Mouse (Mus musculus): ENCODE results near the gene Flt1. TPM values are rescaled to one million over a fixed set of nuclear protein-coding genes. Genes with fewer than 3 reads are reported as not detected.
"Not testable (repeated sequence)": the region's sequence is repeated elsewhere in the genome, so short reads cannot be mapped to it uniquely, and the experiment has no call there.

Flt1 gene
- polyA plus RNA-seq, 1 experiment from 2014 or later = 14.8 TPM

DNA sequence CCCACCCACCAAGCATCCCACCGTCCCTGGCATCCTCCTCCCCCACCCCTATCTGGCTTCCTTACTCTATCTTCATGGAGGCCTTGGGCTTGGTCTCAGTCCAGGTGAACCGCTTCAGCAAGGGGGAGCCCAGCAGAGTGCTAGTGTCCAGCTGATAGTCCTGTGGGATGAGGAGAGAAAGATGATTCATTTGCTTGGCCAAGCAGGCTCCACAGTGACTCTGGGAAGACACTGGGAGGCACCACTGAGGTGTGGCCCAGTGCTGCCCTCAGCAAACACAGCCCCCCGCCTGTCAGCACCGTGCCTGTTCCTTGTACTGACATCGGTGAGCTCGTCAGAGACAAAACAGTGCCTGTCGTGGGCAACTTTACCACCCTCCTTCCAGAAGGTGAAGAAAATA lies 159.5 kb downstream of the Flt1 start:
- no peak overlapping the region for H3K4me2 ChIP-seq
- WGBS = 86% methylated on average over 7 of the region's 7 CpGs
- no peak overlapping the region for H3K9ac ChIP-seq (replicated peaks)
- no peak overlapping the region for H3K27ac ChIP-seq (replicated peaks)
- ATAC-seq (ENCODE audit: low FRiP score) = no peak
- H3K36me3 ChIP-seq = no peaks in the 10 kb centered on the region
- peaks cover 6% of the 10 kb centered on the region for H3K4me1 ChIP-seq
- H3K4me3 ChIP-seq (replicated peaks) = no peak overlapping the region
- no peaks in the 10 kb centered on the region for H3K27me3 ChIP-seq (replicated peaks)
- H3K9me3 ChIP-seq (replicated peaks) = no peaks in the 10 kb centered on the region

DNA sequence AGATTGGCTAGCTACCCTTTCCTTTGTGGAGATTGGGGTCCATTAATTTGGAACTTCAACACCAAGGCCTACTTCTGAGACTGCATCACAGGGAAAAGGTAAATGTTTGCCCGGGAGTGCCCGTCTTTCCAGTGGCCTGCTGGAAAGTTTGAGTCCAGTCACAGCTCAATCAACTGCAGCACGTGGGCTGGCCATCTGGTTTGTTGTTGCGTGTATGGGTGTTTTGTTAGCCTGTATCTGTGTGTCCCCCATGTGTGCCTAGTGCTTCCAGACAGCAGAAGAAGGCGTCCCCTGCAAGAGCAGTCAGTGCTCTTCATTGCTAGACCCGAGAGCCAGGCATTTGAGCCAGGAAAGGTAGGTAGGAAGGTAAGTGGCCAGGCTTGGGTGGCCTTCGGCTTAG lies 160.4 kb downstream of the Flt1 start:
- Histone ChIP-seq H3K9me3 (replicated peaks) (no peaks in the 10 kb centered on the region), H3K36me3 (no peaks in the 10 kb centered on the region), H3K27me3 (replicated peaks) (no peaks in the 10 kb centered on the region), H3K4me3 (replicated peaks) (no peak overlapping the region), H3K4me1 (peaks cover 6% of the 10 kb centered on the region), H3K27ac (replicated peaks) (no peak overlapping the region), H3K9ac (replicated peaks) (no peak overlapping the region), H3K4me2 (no peak overlapping the region)
- no peak for ATAC-seq (ENCODE audit: low FRiP score)
- WGBS = 89% methylated on average over 7 of the region's 7 CpGs

DNA sequence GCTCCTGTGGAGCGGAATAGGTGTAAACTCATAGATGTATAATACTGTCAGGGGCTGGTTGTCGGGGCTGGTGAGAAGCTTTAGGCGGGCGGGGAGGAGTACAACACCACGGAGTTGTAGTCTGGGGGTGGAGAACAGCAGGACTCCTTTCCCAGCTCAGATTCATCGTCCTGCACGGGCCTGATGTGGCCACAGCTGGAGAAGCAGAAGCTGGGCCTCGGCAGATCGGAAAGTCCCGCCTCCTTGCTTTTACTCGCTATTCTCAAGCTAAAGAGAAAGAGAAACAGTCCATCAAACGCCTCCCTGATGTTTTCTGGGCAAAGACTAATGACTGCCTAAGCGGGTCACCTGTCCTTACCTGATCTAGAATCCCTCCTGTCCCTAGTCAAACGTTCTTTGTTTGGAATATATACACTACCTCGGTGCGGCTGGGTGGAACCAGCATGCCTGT lies 161.6 kb downstream of the Flt1 start:
- H3K27me3 ChIP-seq (replicated peaks) = no peaks in the 10 kb centered on the region
- H3K36me3 ChIP-seq = no peaks in the 10 kb centered on the region
- H3K27ac ChIP-seq (replicated peaks) = no peak overlapping the region
- 26% methylated on average over 16 of the region's 16 CpGs for WGBS
- ATAC-seq (ENCODE audit: low FRiP score) = peak; percentile 63
- no peaks in the 10 kb centered on the region for H3K9me3 ChIP-seq (replicated peaks)
- H3K4me3 ChIP-seq (replicated peaks) = no peak overlapping the region
- H3K4me2 ChIP-seq = peak overlapping the region; percentile 37
- peaks cover 6% of the 10 kb centered on the region for H3K4me1 ChIP-seq
- no peak overlapping the region for H3K9ac ChIP-seq (replicated peaks)

DNA sequence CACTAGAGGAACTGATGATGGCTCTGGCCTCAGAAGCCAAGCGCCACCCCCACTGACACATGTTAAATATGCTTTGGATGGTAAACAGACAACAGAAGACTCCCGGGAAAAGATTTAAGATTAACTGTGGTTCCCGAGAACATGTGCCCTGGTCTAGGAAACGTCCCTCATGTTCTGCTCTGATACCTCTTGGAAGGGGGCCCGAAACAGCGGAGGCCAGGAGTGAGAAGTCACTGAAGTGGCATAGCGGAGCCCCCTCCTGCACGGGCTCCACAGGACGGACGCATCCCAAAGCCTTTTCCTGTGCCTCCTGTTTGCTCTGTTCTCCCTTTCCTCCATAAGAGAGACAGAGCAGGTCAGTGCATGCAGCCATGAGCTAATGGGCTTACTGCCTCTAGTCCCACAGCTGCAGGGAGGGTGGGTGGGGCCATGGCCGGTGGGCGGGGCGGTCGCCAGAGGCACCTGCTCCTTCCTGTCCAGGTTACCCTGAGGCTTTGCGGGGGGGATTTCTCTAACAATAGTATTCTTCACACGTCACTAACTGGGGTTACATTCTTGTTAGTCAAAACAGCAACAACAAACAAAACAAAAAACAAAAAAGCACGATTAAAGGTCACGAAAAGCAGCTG lies 162.2 kb downstream of the Flt1 start:
- no peaks in the 10 kb centered on the region for H3K9me3 ChIP-seq (replicated peaks)
- no peaks in the 10 kb centered on the region for H3K36me3 ChIP-seq
- no peak for ATAC-seq (ENCODE audit: low FRiP score)
- no peak overlapping the region for H3K9ac ChIP-seq (replicated peaks)
- WGBS = 44% methylated on average over 18 of the region's 18 CpGs
- H3K27ac ChIP-seq (replicated peaks) = no peak overlapping the region
- H3K27me3 ChIP-seq (replicated peaks) = no peaks in the 10 kb centered on the region
- peak overlapping the region; percentile 37 for H3K4me2 ChIP-seq
- peaks cover 6% of the 10 kb centered on the region for H3K4me1 ChIP-seq
- H3K4me3 ChIP-seq (replicated peaks) = no peak overlapping the region

DNA sequence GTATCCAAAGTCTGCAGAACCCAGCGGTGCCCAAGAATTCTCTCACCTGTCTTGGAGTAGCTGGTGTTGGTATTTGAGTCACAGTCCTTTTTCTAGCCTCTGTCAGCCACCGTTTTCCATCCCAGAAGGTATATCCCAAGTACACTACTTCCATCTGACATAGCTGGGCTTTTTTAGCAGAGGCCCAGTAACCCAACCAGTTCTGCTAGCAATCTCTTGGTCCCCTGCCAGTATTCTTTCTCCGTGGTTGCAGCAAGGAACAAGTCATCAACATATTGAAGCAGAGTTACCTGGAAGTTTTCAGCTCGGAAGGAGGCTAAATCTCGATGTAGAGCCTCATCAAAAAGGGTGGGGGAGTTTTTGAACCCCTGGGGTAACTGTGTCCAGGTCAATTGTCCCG lies 168.2 kb downstream of the Flt1 start:
- not testable (repeated sequence) for H3K4me1 ChIP-seq; H3K4me2 ChIP-seq; H3K27me3 ChIP-seq (replicated peaks); ATAC-seq (ENCODE audit: low FRiP score); H3K9me3 ChIP-seq (replicated peaks); H3K9ac ChIP-seq (replicated peaks); H3K4me3 ChIP-seq (replicated peaks); H3K27ac ChIP-seq (replicated peaks); H3K36me3 ChIP-seq
- 80% methylated on average over 6 of the region's 6 CpGs for WGBS

DNA sequence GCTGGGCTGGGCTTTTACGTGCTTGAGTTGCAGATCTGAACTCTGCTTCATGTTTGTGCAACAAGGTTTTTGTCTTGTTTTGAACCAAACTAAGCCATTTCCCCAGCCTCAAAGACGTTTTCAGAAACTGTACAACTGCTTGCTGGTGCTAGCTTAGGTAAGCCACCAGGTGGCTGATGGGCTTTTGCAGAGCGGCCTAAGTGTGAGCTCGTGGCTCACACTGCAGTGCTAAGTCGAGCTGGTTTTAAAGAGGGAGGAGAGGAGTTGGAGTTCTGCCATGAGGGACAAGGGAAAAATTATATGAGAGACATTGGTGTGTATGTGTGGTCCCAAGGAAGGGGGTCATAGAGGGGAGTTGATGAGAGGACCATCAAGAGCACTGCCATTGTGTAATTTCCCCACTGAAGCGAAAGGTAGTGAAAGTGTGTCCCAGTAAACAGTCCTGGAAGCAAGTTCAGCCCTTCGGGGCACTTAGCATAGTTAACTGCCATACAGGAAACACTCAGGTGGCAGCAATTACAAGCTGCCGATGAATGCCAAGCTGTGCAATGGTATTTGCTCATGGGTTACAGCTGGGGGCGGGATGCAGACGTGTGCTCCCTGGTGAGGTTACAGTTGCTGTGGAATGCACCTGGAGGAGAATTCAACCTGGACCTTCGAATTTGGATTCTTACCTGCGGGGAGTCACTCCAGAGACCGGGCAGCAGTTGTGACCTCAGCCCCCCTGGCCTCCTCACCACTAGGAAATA lies 173.8 kb downstream of the Flt1 start:
- H3K9ac ChIP-seq (replicated peaks) = no peak overlapping the region
- no peaks in the 10 kb centered on the region for H3K27me3 ChIP-seq (replicated peaks)
- H3K4me2 ChIP-seq = no peak overlapping the region
- ATAC-seq (ENCODE audit: low FRiP score) = no peak
- peaks cover 26% of the 10 kb centered on the region for H3K36me3 ChIP-seq
- H3K4me3 ChIP-seq (replicated peaks) = no peak overlapping the region
- 86% methylated on average over 13 of the region's 13 CpGs for WGBS
- no peaks in the 10 kb centered on the region for H3K9me3 ChIP-seq (replicated peaks)
- no peak overlapping the region for H3K27ac ChIP-seq (replicated peaks)
- no peaks in the 10 kb centered on the region for H3K4me1 ChIP-seq

DNA sequence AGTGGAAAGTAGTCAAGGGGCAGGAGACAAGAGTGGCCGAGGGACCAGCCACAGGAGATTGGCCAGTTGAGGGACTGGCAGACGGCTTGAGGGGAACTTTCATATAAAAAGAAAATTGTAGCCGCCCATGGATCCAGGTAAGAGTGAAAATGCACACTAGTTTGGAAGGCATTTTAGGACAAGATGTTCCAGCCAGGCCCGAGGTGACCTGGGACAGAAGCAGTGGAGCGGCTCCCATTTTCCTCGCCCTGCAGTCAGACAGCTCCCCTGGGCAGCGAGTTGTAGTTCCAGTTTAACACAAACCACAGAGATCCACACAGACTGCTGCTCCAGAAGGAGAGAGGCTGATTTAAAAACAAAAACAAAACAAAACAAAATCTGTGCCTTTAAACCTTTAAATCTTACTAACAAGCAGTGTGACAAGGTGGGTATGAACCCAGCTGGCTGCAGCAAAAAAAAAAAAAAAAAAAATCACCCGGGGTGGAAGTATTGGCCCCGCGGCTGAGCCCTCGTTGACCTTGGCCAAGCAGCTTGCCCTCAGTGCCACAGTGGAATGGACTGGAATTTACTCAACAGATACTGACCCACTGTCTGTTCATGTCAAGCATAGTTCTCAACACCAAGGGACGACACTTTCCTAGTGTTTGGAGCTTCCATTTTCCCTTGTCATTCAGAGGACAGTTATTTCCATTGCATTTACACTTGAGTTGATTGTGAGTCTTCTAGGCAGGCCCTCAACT lies 176.6 kb downstream of the Flt1 start:
- no peaks in the 10 kb centered on the region for H3K4me1 ChIP-seq
- H3K27me3 ChIP-seq (replicated peaks) = no peaks in the 10 kb centered on the region
- H3K9ac ChIP-seq (replicated peaks) = no peak overlapping the region
- WGBS = 94% methylated on average over 12 of the region's 12 CpGs
- H3K27ac ChIP-seq (replicated peaks) = no peak overlapping the region
- no peak overlapping the region for H3K4me3 ChIP-seq (replicated peaks)
- H3K36me3 ChIP-seq = peaks cover 37% of the 10 kb centered on the region
- no peak overlapping the region for H3K4me2 ChIP-seq
- no peaks in the 10 kb centered on the region for H3K9me3 ChIP-seq (replicated peaks)
- no peak for ATAC-seq (ENCODE audit: low FRiP score)

DNA sequence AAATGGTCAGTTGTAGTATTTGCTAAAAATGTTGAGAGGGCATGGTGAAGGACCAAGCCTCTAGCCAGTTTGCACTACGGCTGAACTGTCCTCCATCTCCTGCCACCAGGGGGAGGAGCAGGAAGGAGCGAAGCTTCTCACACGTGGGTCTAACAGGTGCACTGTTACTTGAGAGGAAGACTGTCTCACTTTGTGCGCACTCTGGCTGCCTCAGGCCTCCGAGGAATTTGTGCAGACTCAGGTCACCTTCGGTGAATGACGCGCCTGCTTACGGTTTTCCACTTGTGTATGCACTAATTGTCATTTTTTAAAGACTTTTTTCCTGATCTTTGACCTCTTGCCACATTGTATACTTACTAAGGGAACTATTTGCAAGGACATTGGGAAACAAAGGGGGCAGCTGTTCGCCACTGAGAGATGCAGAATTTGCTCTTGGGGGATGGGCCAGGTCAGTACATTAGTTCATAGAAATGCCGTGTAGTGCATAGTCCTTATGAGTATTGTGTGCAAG lies 180.0 kb downstream of the Flt1 start:
- H3K36me3 ChIP-seq = peaks cover 44% of the 10 kb centered on the region

DNA sequence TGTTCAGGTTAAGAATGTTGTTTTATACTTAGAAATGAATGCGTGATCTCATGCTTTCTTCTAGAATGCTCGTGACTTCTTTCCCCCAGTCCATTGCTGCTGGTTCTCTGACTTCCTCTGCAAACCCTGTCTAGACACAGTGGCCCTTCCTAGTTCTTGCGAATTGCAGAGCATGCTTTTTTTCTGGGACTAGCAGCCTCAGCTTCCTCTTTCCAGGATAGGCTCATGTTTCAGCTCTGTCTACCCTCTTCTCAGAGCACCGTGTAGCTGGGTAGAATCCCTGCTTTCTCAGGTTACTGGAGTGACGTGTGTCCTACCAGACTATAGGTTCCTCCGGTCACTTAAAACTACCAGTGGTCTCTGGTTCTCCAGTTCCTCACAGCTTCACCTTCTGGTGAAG lies 183.5 kb downstream of the Flt1 start:
- Histone ChIP-seq H3K9me3 (replicated peaks) (no peaks in the 10 kb centered on the region), H3K4me3 (replicated peaks) (no peak overlapping the region), H3K4me2 (no peak overlapping the region), H3K27ac (replicated peaks) (no peak overlapping the region), H3K4me1 (no peaks in the 10 kb centered on the region), H3K27me3 (replicated peaks) (no peaks in the 10 kb centered on the region), H3K36me3 (peaks cover 47% of the 10 kb centered on the region), H3K9ac (replicated peaks) (no peak overlapping the region)
- 91% methylated on average over 6 of the region's 6 CpGs for WGBS
- ATAC-seq (ENCODE audit: low FRiP score) = no peak

More for the DNA sequence above, 180.0 kb downstream of the Flt1 start:
- H3K9ac ChIP-seq (replicated peaks) = no peak overlapping the region
- WGBS = 79% methylated on average over 11 of the region's 11 CpGs
- H3K4me1 ChIP-seq = no peaks in the 10 kb centered on the region
- H3K4me3 ChIP-seq (replicated peaks) = no peak overlapping the region
- H3K27ac ChIP-seq (replicated peaks) = no peak overlapping the region
- no peaks in the 10 kb centered on the region for H3K27me3 ChIP-seq (replicated peaks)
- no peak for ATAC-seq (ENCODE audit: low FRiP score)
- H3K9me3 ChIP-seq (replicated peaks) = no peaks in the 10 kb centered on the region
- H3K4me2 ChIP-seq = no peak overlapping the region

DNA sequence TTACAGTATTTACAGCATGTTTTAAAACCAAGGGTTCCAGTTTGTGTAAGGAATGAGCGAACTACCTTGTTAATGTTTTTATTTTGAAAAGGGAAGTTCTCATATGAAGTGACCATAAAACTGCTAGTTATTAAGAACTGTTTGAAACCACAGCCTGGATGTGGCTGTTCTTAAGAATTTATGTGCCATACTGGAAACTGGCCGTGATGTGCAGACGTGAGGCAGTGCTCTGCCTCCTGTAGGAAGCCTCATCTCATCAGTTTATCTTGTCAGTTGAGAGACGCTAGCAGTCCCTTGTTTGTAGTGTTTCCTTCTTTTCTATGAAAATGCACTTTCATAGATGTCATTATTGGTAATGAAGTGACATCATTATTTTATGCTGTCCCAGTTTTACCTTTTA lies 186.0 kb downstream of the Flt1 start:
- Histone ChIP-seq H3K27ac (replicated peaks) (no peak overlapping the region), H3K36me3 (peaks cover 48% of the 10 kb centered on the region), H3K9me3 (replicated peaks) (no peaks in the 10 kb centered on the region), H3K4me1 (no peaks in the 10 kb centered on the region), H3K4me2 (no peak overlapping the region), H3K4me3 (replicated peaks) (no peak overlapping the region), H3K27me3 (replicated peaks) (no peaks in the 10 kb centered on the region), H3K9ac (replicated peaks) (no peak overlapping the region)
- WGBS = 95% methylated on average over 4 of the region's 4 CpGs
- no peak for ATAC-seq (ENCODE audit: low FRiP score)

DNA sequence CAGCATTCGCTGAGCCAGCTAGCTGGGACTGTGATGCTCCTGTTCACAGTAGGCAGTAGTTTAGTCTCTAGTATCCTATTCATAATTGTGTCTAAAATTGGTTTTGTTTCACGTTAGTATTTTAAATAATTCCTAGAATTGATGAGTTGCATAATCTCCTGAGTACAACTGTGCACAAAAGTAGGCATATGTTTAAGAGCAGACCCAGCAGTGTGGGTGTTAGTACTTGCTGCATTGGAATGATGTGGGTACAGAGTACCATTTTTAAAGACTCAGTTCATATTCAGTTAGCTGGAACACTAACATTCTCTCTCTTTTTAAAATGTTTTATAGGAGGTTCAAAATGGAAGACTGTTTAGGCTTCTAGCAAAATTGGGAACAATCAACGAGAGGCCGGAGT lies 186.4 kb downstream of the Flt1 start:
- peaks cover 48% of the 10 kb centered on the region for H3K36me3 ChIP-seq
- no peak overlapping the region for H3K4me3 ChIP-seq (replicated peaks)
- H3K27me3 ChIP-seq (replicated peaks) = no peaks in the 10 kb centered on the region
- no peak for ATAC-seq (ENCODE audit: low FRiP score)
- H3K9ac ChIP-seq (replicated peaks) = no peak overlapping the region
- no peaks in the 10 kb centered on the region for H3K9me3 ChIP-seq (replicated peaks)
- WGBS = 94% methylated on average over 4 of the region's 4 CpGs
- no peak overlapping the region for H3K4me2 ChIP-seq
- H3K4me1 ChIP-seq = no peaks in the 10 kb centered on the region
- H3K27ac ChIP-seq (replicated peaks) = no peak overlapping the region

DNA sequence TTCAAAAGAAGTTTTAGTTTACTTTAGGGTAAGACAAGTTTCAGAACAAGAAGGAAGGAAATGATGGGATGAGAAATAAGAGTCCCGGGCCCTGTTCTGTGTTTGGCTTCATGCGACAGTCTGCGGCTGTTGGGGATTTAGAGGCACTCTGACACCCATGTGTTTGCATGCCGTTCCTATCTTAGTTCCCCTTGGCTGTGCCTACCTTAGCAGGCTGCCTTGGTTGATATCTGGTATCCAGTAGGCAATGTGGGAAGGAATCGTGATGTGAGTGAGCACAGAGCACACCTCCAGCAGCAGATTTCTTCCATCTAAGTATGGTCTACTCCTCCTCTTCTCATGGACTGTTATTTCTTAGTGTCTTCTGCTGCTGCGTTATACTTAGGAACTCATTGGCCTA lies 193.8 kb downstream of the Flt1 start:
- ATAC-seq (ENCODE audit: low FRiP score) = no peak
- WGBS = 95% methylated on average over 6 of the region's 6 CpGs
- H3K9ac ChIP-seq (replicated peaks) = no peak overlapping the region
- H3K4me2 ChIP-seq = no peak overlapping the region
- H3K4me1 ChIP-seq = no peaks in the 10 kb centered on the region
- H3K4me3 ChIP-seq (replicated peaks) = no peak overlapping the region
- H3K9me3 ChIP-seq (replicated peaks) = no peaks in the 10 kb centered on the region
- H3K27me3 ChIP-seq (replicated peaks) = no peaks in the 10 kb centered on the region
- peaks cover 14% of the 10 kb centered on the region for H3K36me3 ChIP-seq
- H3K27ac ChIP-seq (replicated peaks) = no peak overlapping the region

All from neural tube, embryonic 15.5 days (tissue).